Mouse (Mus musculus): ENCODE data around the gene Gm11562.

The Gm11562 gene

DNA sequence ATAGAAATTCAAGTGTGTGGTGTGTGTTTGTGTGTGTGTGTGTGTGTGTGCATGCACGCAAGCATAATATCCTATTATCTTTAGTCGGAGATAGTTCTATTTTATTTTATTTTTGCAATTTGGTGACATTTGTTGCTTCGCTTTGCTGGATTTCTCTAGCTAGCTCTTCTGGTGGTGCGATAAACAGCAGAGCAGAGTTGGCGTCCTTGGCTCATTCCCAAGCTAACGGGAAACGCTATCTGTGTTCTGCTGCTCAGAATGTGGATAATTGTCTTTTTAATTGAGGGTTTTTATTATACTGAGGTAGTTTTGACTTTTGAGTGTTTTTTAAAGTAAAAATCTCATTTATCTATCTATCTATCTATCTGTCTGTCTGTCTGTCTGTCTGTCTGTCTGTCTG lies 35.1 kb downstream of the Gm11562 start:
- no peak for DNase-seq (ENCODE audit: low spot score in 2 of 2)

DNA sequence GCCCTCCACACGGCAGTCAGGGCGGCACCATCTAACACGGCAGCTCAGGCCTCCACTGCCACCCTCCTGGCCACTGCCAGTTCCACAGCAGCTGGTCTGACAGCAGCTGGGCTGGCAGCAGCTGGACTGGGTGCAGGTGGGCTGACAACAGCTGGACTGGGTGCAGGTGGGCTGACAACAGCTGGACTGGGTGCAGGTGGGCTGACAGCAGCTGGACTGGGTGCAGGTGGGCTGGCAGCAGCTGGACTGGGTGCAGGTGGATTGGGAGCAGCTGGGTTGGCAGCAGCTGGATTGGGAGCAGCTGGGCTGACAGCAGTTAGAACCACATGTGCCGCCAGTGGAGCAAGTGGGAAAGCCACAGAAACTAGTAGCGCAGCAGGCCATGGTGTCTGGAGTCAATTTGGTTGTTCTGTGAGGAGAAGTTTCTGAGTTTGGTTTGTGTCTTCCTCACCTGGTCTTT lies 37.0 kb downstream of the Gm11562 start, which contains the start of gene Krtap1-4:
TSS of gene Krtap1-4 (minus strand) at position 410 of the 460 bp plus-strand sequence.
- no peak for DNase-seq (ENCODE audit: low spot score in 2 of 2)

DNA sequence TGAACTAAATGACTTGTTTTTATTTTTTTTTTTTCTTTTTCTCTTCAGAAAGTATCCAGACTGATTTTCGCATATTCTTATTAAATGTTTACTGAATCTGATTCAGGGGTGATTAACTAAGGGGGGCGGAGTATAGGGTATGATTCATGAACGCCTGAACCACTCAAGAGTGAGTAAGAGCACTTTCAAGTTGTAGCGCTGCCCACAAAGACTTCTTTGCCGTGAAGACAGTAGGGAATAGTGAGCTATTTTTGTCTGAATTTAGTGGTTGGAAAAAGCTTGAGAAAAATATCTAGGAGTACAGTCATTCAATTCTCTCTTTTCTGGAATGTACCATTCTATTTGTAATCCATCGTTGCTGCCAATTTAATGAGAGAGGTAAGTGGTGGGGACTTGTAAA lies 38.7 kb downstream of the Gm11562 start:
- no peak for DNase-seq (ENCODE audit: low spot score in 2 of 2)

DNA sequence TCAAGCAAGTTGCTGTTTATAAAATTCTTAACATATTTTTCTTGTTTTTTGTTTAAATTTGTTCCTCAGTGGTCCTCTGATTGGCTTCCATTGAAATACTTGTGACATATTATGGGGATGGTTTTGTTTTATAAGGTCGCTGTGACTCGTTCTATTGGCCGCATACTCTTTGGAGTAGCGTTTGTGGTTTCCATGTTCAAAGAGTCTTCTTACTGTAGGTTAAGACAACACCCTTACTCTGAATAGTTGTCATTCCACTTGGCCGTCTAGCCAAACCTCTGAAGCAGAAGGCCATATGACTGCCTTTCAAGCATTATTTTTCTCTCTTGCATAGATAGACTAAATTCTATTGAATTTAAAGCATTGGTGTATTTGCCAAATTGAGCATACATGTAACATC lies 39.2 kb downstream of the Gm11562 start:
- no peak for DNase-seq (ENCODE audit: low spot score in 2 of 2)

DNA sequence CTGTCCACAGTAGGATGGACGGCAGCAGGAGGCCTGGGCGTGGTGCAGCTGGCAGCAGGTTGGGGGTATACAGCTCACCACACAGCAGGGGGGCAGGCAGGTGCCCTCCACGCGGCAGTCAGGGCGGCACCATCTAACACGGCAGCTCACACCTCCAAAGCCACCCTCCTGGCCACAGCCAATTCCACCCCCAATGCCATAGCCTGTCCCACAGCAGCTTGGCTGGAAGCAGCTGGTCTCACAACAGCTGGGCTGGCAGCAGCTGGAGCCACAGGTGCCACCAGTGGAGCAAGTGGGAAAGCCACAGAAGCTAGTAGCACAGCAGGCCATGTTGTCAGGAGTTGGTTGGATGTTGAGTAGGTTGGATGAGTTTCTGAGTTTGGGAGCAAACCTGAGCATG lies 39.6 kb downstream of the Gm11562 start, which contains the start of gene Krtap1-5:
TSS of gene Krtap1-5 (minus strand) at position 381 of the 400 bp plus-strand sequence.
- DNase-seq (ENCODE audit: low spot score in 2 of 2): no peak

DNA sequence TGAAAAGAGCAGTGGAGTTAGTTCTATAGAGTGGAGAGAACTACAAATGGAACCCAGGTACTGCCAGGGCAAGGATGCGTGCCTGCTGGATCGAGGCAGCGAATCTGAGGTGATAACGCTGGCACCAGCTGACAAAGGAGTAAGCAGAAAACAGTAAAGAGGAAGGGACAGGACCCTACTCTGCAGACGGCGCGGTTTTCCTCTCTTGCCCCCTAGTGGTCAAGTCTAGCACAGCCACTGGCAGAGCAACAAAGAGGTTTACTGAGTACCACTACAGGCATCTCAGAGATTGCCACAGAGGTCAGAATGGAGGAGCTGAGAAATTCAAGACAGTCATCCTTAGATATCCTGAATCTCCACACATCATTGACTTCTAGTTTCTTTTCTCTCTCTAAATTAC lies 46.1 kb downstream of the Gm11562 start:
- DNase-seq (ENCODE audit: low spot score in 2 of 2): peak; percentile 18 to 63

DNA sequence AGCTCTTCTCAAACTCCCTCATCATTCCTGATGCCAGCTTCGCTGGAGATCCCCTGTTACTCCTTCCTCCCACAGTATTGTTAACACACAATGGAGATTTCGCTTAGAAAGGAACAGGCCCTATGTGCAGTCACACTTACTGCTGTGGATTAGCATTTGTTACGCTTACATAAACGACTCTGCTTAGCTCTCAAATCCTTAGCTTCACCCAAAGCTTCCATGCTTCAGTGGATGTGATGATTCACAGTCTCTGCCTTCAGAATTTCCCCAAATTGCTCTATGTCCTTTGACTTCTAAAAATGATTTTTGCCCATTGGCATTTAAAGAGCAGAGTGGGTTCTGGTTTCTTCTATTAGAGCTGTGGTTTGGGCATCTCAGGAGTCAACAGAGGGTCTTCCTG lies 47.1 kb downstream of the Gm11562 start:
- DNase-seq (ENCODE audit: low spot score in 2 of 2): no peak

Data from frontal cortex, postnatal 14 days (tissue).